Mouse (Mus musculus): Measurements from ENCODE around the gene Trim2.

DNA sequence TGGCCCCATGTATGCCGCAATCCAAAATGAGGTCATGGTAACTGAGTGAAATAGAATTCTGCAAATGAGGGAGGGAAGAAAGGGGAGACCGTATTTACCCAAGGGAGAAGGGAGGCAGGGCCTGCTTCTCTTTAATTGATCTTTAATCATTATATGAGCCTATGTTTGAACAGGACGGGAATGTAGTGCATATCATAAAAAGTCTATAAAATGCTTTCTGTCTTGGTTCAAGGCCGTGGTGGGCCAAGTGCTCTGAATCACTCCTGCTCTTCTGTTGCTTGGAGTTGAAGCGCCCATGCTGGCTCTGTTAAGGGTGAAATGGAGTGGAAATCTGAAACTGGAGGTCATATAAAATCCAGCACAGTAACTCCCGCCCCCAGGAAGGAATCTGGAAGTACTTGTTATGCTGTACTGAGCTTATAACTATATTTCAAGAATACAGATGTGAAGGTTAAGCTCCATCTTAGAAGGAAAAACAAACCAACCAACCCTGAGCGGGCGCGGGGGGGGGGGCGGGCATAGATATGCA is 48.6 kb downstream of the Trim2 start:
- TF ChIP-seq POLR2A (IDR thresholded peaks at IDR 0.05; ENCODE audit: borderline replicate concordance, control insufficient read depth, low read depth, low read length) (no peak), CTCF (IDR thresholded peaks at IDR 0.05; ENCODE audit: control insufficient read depth, insufficient read depth, low read length) (no peak)

Data from bone marrow, adult 2 months (tissue).